Mouse (Mus musculus) embryonic fibroblast, embryonic 13.5 days (primary cell): ENCODE results near the gene Zfp692.

Experiments used
- CTCF ChIP-seq: IDR thresholded peaks from 2 replicates; pipeline ENCODE4 v1.5.1; 2011; ENCODE audit warnings: mild to moderate bottlenecking, control low read depth, low read length, moderate library complexity, borderline replicate concordance; ENCODE audit not compliant: insufficient read depth
- POLR2A ChIP-seq: IDR thresholded peaks from 2 replicates; pipeline ENCODE4 v1.6.1; 2011; ENCODE audit warnings: low read depth, mild to moderate bottlenecking, control low read depth, low read length, moderate library complexity

GRCm38 (mm10) chr11:58354927-58355326 lies 48.1 kb downstream of the Zfp692 start:
- TF ChIP-seq POLR2A: no peak
- no peak for TF ChIP-seq CTCF
